Mouse (Mus musculus) liver, embryonic 16.5 days (tissue): ENCODE results near the gene Tmem255b. TPM values are rescaled to one million over a fixed set of nuclear protein-coding genes. Genes with fewer than 3 reads are reported as not detected.

ENCODE experiments used
- polyA plus RNA-seq: library from polyadenylated mRNA; unstranded; fragments of >200 nt; fragmentation: Nextera tagmentation; extraction: Ambion mirVana; gene quantifications from 2 replicates; pipeline ENCODE4 v1.2.1, GENCODE M21; 2015

Tmem255b gene
- polyA plus RNA-seq, 1 experiment from 2014 or later = 0.12 TPM

Other genes with a start within 250 kb of the Tmem255b start
- 6.8 and 8.8 TPM in 2 replicates for gene Grtp1, start 234.6 kb upstream of the Tmem255b start, polyA plus RNA-seq
- gene Adprhl1, start 181.0 kb upstream of the Tmem255b start, polyA plus RNA-seq = 0.34 and 0.77 TPM in 2 replicates
- gene Dcun1d2, start 147.1 kb upstream of the Tmem255b start, polyA plus RNA-seq = 6.9 and 7.1 TPM in 2 replicates
- gene Tmco3, start 147.0 kb upstream of the Tmem255b start, polyA plus RNA-seq = 5.0 and 6.0 TPM in 2 replicates
- 65.6 and 74.1 TPM in 2 replicates for gene Tfdp1, start 96.4 kb upstream of the Tmem255b start, polyA plus RNA-seq
- gene Atp4b, start 38.4 kb upstream of the Tmem255b start, polyA plus RNA-seq = 0.19 TPM in 1 of 2 replicates, not detected in the other
- not detected in 2 replicates for gene Grk1, start 30.1 kb upstream of the Tmem255b start, polyA plus RNA-seq
- gene Gas6, start 59.3 kb downstream of the Tmem255b start, polyA plus RNA-seq = 5.5 and 8.3 TPM in 2 replicates
- not detected in 2 replicates for gene 1700029H14Rik, start 127.3 kb downstream of the Tmem255b start, polyA plus RNA-seq
- gene Rasa3, start 242.4 kb downstream of the Tmem255b start, polyA plus RNA-seq = 16.6 and 19.2 TPM in 2 replicates